Mouse (Mus musculus): Measurements from ENCODE around the gene Ramp2.

Ramp2 gene

GRCm38 (mm10) chr11:101245855-101246701 lies at the start of gene Ramp2:
TSS of gene Ramp2 (plus strand) at chr11:101246028.
- no peak for DNase-seq (ENCODE audit: extremely low spot score, low read depth, low spot score)

- DNase-seq (ENCODE audit: extremely low spot score, low read depth, low spot score), result no peak
These were observed 49.7 kb upstream of the Ramp2 start for GRCm38 (mm10) chr11:101196175-101196574.

- no peak for DNase-seq (ENCODE audit: extremely low spot score, low read depth, low spot score)
These were observed 46.3 kb upstream of the Ramp2 start for GRCm38 (mm10) chr11:101199555-101199954.

- no peak for DNase-seq (ENCODE audit: extremely low spot score, low read depth, low spot score)
These were observed 44.8 kb upstream of the Ramp2 start for GRCm38 (mm10) chr11:101200986-101201385.

GRCm38 (mm10) chr11:101211970-101212369 lies 33.9 kb upstream of the Ramp2 start:
- peak; percentile 87 for DNase-seq (ENCODE audit: extremely low spot score, low read depth, low spot score)

GRCm38 (mm10) chr11:101216936-101217335 lies 28.9 kb upstream of the Ramp2 start:
- no peak for DNase-seq (ENCODE audit: extremely low spot score, low read depth, low spot score)

- DNase-seq (ENCODE audit: extremely low spot score, low read depth, low spot score), result no peak
These were observed 27.3 kb upstream of the Ramp2 start for GRCm38 (mm10) chr11:101218436-101219055.

GRCm38 (mm10) chr11:101220853-101221252 lies 25.0 kb upstream of the Ramp2 start:
- no peak for DNase-seq (ENCODE audit: extremely low spot score, low read depth, low spot score)

GRCm38 (mm10) chr11:101221306-101221986 lies 24.4 kb upstream of the Ramp2 start:
- DNase-seq (ENCODE audit: extremely low spot score, low read depth, low spot score), result no peak

- no peak for DNase-seq (ENCODE audit: extremely low spot score, low read depth, low spot score)
These were observed 21.5 kb upstream of the Ramp2 start for GRCm38 (mm10) chr11:101224337-101224736.

- no peak for DNase-seq (ENCODE audit: extremely low spot score, low read depth, low spot score)
These were observed 20.3 kb upstream of the Ramp2 start for GRCm38 (mm10) chr11:101225331-101226064.

GRCm38 (mm10) chr11:101226065-101226701 lies 19.6 kb upstream of the Ramp2 start, which contains the start of gene Ezh1:
TSS of gene Ezh1 (minus strand) at chr11:101226463.
- no peak for DNase-seq (ENCODE audit: extremely low spot score, low read depth, low spot score)

GRCm38 (mm10) chr11:101229361-101229900 lies 16.4 kb upstream of the Ramp2 start:
- no peak for DNase-seq (ENCODE audit: extremely low spot score, low read depth, low spot score)

GRCm38 (mm10) chr11:101230061-101230511 lies 15.7 kb upstream of the Ramp2 start:
- DNase-seq (ENCODE audit: extremely low spot score, low read depth, low spot score), result no peak

- DNase-seq (ENCODE audit: extremely low spot score, low read depth, low spot score), result no peak
These were observed 15.3 kb upstream of the Ramp2 start for GRCm38 (mm10) chr11:101230526-101230925.

GRCm38 (mm10) chr11:101230991-101231871 lies 14.6 kb upstream of the Ramp2 start:
- no peak for DNase-seq (ENCODE audit: extremely low spot score, low read depth, low spot score)

GRCm38 (mm10) chr11:101232010-101232839 lies 13.6 kb upstream of the Ramp2 start:
- DNase-seq (ENCODE audit: extremely low spot score, low read depth, low spot score), result no peak

GRCm38 (mm10) chr11:101233240-101233639 lies 12.6 kb upstream of the Ramp2 start:
- DNase-seq (ENCODE audit: extremely low spot score, low read depth, low spot score), result no peak

All from hindlimb bud, embryonic 11.5 days (tissue).